8 mouse cellular contexts compared by ENCODE assay signal in the genomic region with DNA sequence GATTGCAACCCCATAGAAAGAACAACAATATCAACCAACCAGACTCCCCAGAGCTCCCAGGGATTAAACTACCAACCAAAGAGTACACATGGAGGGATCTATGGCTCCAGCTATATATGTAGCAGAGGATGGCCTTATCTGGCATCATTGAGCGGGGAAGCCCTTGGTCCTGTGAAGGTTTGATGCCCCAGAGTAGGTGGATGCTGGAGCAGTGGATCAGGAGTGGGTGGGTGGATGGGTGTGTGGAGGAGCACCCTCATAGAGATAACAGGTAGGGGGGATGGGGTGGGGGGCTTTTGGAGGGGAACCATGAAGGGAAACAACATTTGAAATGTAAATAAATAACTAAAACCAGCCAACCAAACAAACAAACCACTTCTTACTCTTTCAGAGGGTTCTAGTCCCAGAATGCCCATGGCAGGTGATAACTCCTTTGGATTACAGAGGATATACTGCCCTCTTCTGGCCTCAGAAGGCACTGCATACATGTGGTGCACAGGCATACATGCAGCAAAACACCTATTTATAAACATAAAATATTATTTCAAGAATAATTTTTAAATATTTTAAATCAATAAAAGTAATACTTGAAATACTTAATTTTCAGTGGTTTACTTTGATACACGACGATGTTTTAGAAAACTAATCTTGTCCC.
A peak's percentile ranks its signal among the peaks of the same experiment; 100 is the strongest.
DNase-seq lines count a peak whose midpoint lies in the region; ATAC-seq and TF ChIP-seq lines count a peak whose summit lies in the region.

No protein-coding gene starts in this region.

- H3K4me3 ChIP-seq in lung, embryonic 14.5 days (ENCODE audit: low read depth, low read length) = no peak overlapping the region

- H3K36me3 ChIP-seq in lung, embryonic 14.5 days (ENCODE audit: insufficient read depth) = no peaks in the 10 kb centered on the region

- H3K4me1 ChIP-seq in lung, embryonic 14.5 days (ENCODE audit: insufficient read depth) = no peaks in the 10 kb centered on the region

- no peak overlapping the region for H3K9ac ChIP-seq in lung, embryonic 14.5 days

- no peaks in the 10 kb centered on the region for H3K9me3 ChIP-seq in lung, embryonic 14.5 days (ENCODE audit: low read depth, low read length)

- TF ChIP-seq CTCF in lung, embryonic 14.5 days (IDR thresholded peaks at IDR 0.05; ENCODE audit: low read depth) = peak; percentile 59

- H3K27me3 ChIP-seq in lung, embryonic 14.5 days (ENCODE audit: insufficient read depth, low read length) = no peaks in the 10 kb centered on the region

- H3K27ac ChIP-seq in lung, embryonic 14.5 days (ENCODE audit: low read depth) = no peak overlapping the region

- ATAC-seq in lung, embryonic 14.5 days (ENCODE audit: insufficient read depth) = no peak
- 0 out of 2 replicates have a peak, but pooled peaks have one; percentile 59 for ATAC-seq in megakaryocyte-erythroid progenitor cell, adult 5-6 weeks (replicated peaks; ENCODE audit: low FRiP score, low TSS enrichment, poor library complexity, severe bottlenecking)

- no peak overlapping the region for H3K4me2 ChIP-seq in lung, embryonic 14.5 days

- 46% methylated on average over 3 of the region's 3 CpGs for WGBS in lung, embryonic 14.5 days

- peak; percentile 72 to 82 for DNase-seq in cerebellum, postnatal 10 days
- no peak for DNase-seq in cerebellum, adult 9-11 months
- peak; percentile 65 for DNase-seq in lung, embryonic 14.5 days
- no peak for DNase-seq in lung, postnatal 25 days (ENCODE audit: low spot score)
- peak; percentile 43 for DNase-seq in adrenal gland, postnatal 25 days
- peak; percentile 41 for DNase-seq in forelimb bud, embryonic 11.5 days (ENCODE audit: low read depth, low spot score)
- DNase-seq in Muller cell, postnatal 12 days (ENCODE audit: inconsistent ontology term) = no peak

Comparison
In these comparisons a context has a peak if more than half of its experiments do, and no peak if none do; other contexts are left out.
1. DNase-seq: peak in cerebellum, postnatal 10 days (2 of 2), lung, embryonic 14.5 days (single experiment), adrenal gland, postnatal 25 days (single experiment) and forelimb bud, embryonic 11.5 days (single experiment); none in cerebellum, adult 9-11 months (single experiment), lung, postnatal 25 days (single experiment) and Muller cell, postnatal 12 days (single experiment).